Mouse (Mus musculus) bone marrow, adult 2 months (tissue): ENCODE measurements around the gene Lrwd1.

Experiments used
- CTCF ChIP-seq: fragments of 200-500 bp; IDR thresholded peaks from 2 replicates; pipeline ENCODE4 v1.5.1; 2011; ENCODE audit warnings: low read length, control low read depth; ENCODE audit not compliant: control insufficient read depth, insufficient read depth
- POLR2A ChIP-seq: fragments of 200-500 bp; IDR thresholded peaks from 2 replicates; pipeline ENCODE4 v1.6.1; 2011; ENCODE audit warnings: low read depth, mild to moderate bottlenecking, control low read depth, low read length, borderline replicate concordance; ENCODE audit not compliant: control insufficient read depth

GRCm38 (mm10) chr5:136094249-136095010 lies 41.4 kb downstream of the Lrwd1 start:
- no peak for TF ChIP-seq CTCF
- no peak for TF ChIP-seq POLR2A
